Mouse (Mus musculus) spleen, adult 2 months (tissue): Measurements from ENCODE around the gene Fam174a. TPM values are rescaled to one million over a fixed set of nuclear protein-coding genes. Genes with fewer than 3 reads are reported as not detected.
A peak's percentile ranks its signal among the peaks of the same experiment; 100 is the strongest.

ENCODE experiments used
- DNase-seq, 2 experiments: peaks; one replicate each; pipeline versions ENCODE4 v3.0.0 to v3.0.0-alpha.2; 2012 to 2021; ENCODE audit warnings: low spot score in 2 of 2, low read depth in 1 of 2
- H3K27ac ChIP-seq: fragments of 200-500 bp; 2 replicates; pipeline ENCODE4 v1.5.1; 2012; ENCODE audit warnings: low read length, inconsistent platforms; ENCODE audit not compliant: insufficient read depth
- H3K27me3 ChIP-seq: fragments of 200-500 bp; 2 replicates; pipeline ENCODE4 v1.6.1; 2012; ENCODE audit warnings: mild to moderate bottlenecking, moderate library complexity, low read length, inconsistent platforms; ENCODE audit not compliant: control insufficient read depth, insufficient read depth
- H3K36me3 ChIP-seq: fragments of 200-500 bp; 2 replicates; pipeline ENCODE4 v1.6.1; 2012; ENCODE audit warnings: mild to moderate bottlenecking, low read length, inconsistent platforms; ENCODE audit not compliant: control insufficient read depth, insufficient read depth
- H3K4me1 ChIP-seq: fragments of 200-500 bp; 2 replicates; pipeline ENCODE4 v1.6.1; 2011; ENCODE audit warnings: inconsistent platforms; ENCODE audit not compliant: control insufficient read depth, insufficient read depth, insufficient read length
- H3K4me3 ChIP-seq: fragments of 200-500 bp; 2 replicates; pipeline ENCODE4 v1.5.1; 2011; ENCODE audit warnings: mild to moderate bottlenecking, inconsistent platforms; ENCODE audit not compliant: insufficient read depth, insufficient read length; ENCODE audit errors: extremely low read depth
- CTCF ChIP-seq: fragments of 200-500 bp; IDR thresholded peaks from 2 replicates; pipeline ENCODE4 v1.5.1; 2011; ENCODE audit warnings: mild to moderate bottlenecking, inconsistent platforms; ENCODE audit not compliant: insufficient read depth, insufficient read length, insufficient replicate concordance; ENCODE audit errors: extremely low read depth
- POLR2A ChIP-seq: fragments of 200-500 bp; IDR thresholded peaks from 2 replicates; pipeline ENCODE4 v1.6.1; 2011; ENCODE audit warnings: low read depth, low read length, inconsistent platforms
- WGBS: fragments of 180-500 bp; shearing (Covaris S2); methylation state at CpG from one replicate; pipeline ENCODE4 v1.1.7; 2018; 5-methylcytosine and 5-hydroxymethylcytosine counted together
- polyA plus RNA-seq: library from polyadenylated mRNA; depleted of rRNA; stranded (reverse); fragments of >200 nt; gene quantifications from 2 replicates; pipeline ENCODE4 v1.2.3, GENCODE M21; 2012; rRNA removed

Gene Fam174a
- polyA plus RNA-seq: 18.6 and 29.8 TPM in 2 replicates

- H3K27me3 ChIP-seq: no peaks in the 10 kb centered on the region
- TF ChIP-seq CTCF: no peak
- peak; percentile 6; the same call in 1 of the 2 replicates for TF ChIP-seq POLR2A
- peak; percentile 80 to 93 for DNase-seq
- peak within 1 kb of the TSS; percentile 90 for H3K4me3 ChIP-seq
- peak within 1 kb of the TSS; percentile 90 for H3K27ac ChIP-seq
- 0 out of 2 replicates have a peak, but pooled peaks cover 1% of the 10 kb centered on the region for H3K4me1 ChIP-seq
- WGBS: 1% methylated on average over 79 of the region's 79 CpGs
- H3K36me3 ChIP-seq: no peaks in the 10 kb centered on the region
Measured at GRCm38 (mm10) chr1:95313393-95314228, at the start of gene Fam174a. Gene Fam174a (plus strand): TSS chr1:95313623.

GRCm38 (mm10) chr1:95263843-95264242 lies 49.6 kb upstream of the Fam174a start:
- Histone ChIP-seq H3K27ac (no peak overlapping the region), H3K4me1 (no peaks in the 10 kb centered on the region; the same call in 1 of the 2 replicates), H3K27me3 (no peaks in the 10 kb centered on the region), H3K36me3 (no peaks in the 10 kb centered on the region), H3K4me3 (no peak overlapping the region)
- TF ChIP-seq CTCF (no peak), POLR2A (no peak)
- DNase-seq: no peak
- WGBS: 87% methylated on average over 2 of the region's 2 CpGs

GRCm38 (mm10) chr1:95267950-95268724 lies 45.3 kb upstream of the Fam174a start:
- peak in 1 of 2 experiments; percentile 5 for DNase-seq
- peak overlapping the region; percentile 24; the same call in 1 of the 2 replicates for H3K4me3 ChIP-seq
- H3K27ac ChIP-seq: no peak overlapping the region
- no peaks in the 10 kb centered on the region for H3K27me3 ChIP-seq
- no peaks in the 10 kb centered on the region; the same call in 1 of the 2 replicates for H3K4me1 ChIP-seq
- TF ChIP-seq POLR2A: no peak
- no peak for TF ChIP-seq CTCF
- no peaks in the 10 kb centered on the region for H3K36me3 ChIP-seq
- WGBS: 11% methylated on average over 13 of the region's 13 CpGs

GRCm38 (mm10) chr1:95273321-95273720 lies 40.1 kb upstream of the Fam174a start:
- WGBS: 88% methylated on average over 1 of the region's 1 CpGs
- TF ChIP-seq POLR2A (no peak), CTCF (no peak)
- Histone ChIP-seq H3K36me3 (no peaks in the 10 kb centered on the region), H3K4me3 (no peak overlapping the region), H3K27me3 (no peaks in the 10 kb centered on the region), H3K4me1 (no peaks in the 10 kb centered on the region; the same call in 1 of the 2 replicates), H3K27ac (no peak overlapping the region)
- no peak for DNase-seq

- 57% methylated on average over 5 of the region's 5 CpGs for WGBS
- Histone ChIP-seq H3K4me1 (0 out of 2 replicates have a peak, but pooled peaks cover 1% of the 10 kb centered on the region), H3K4me3 (no peak overlapping the region), H3K27me3 (no peaks in the 10 kb centered on the region), H3K36me3 (no peaks in the 10 kb centered on the region), H3K27ac (no peak overlapping the region)
- TF ChIP-seq POLR2A (no peak), CTCF (no peak)
- DNase-seq: no peak
Measured at GRCm38 (mm10) chr1:95308324-95308723, 5.1 kb upstream of the Fam174a start.

- Histone ChIP-seq H3K4me3 (peak overlapping the region; percentile 90), H3K27me3 (no peaks in the 10 kb centered on the region), H3K4me1 (0 out of 2 replicates have a peak, but pooled peaks cover 1% of the 10 kb centered on the region), H3K36me3 (no peaks in the 10 kb centered on the region), H3K27ac (peak overlapping the region; percentile 90)
- DNase-seq: no peak
- WGBS: 0% methylated on average over 6 of the region's 6 CpGs
- no peak for TF ChIP-seq CTCF
- no peak for TF ChIP-seq POLR2A
Measured at GRCm38 (mm10) chr1:95314229-95314555, 769 bp downstream of the Fam174a start.
